Mouse (Mus musculus) limb, embryonic 11.5 days (tissue): ENCODE measurements at regions not wholly inside any gene's neighbourhood (a gene's known extent, or its start where the extent isn't known, plus 50 kb on each side); places are given as distances from the start of the nearest gene placed in this dataset.

Experiments used
- ATAC-seq: fragments of 200-750 bp; cut with Nextera tagmentation; 2 replicates; pipeline ENCODE4 v1.8.0; 2017; ENCODE audit warnings: low read depth; ENCODE audit not compliant: insufficient number of reproducible peaks, low FRiP score, low TSS enrichment
- DNase-seq: peaks from one replicate; pipeline ENCODE4 v3.0.0-alpha.2; 2015; ENCODE audit warnings: low spot score
- H3K27ac ChIP-seq: fragments of 300-500 bp; sonication (generic); replicated peaks from 2 replicates; pipeline ENCODE4 v1.5.1; 2014; ENCODE audit warnings: low read depth, mild to moderate bottlenecking, low read length
- H3K27me3 ChIP-seq: fragments of 300-500 bp; sonication (generic); 2 replicates; pipeline ENCODE4 v1.6.1; 2014; ENCODE audit warnings: mild to moderate bottlenecking, low read length, mixed read lengths; ENCODE audit not compliant: control insufficient read depth, insufficient read depth
- H3K36me3 ChIP-seq: fragments of 300-500 bp; sonication (generic); 2 replicates; pipeline ENCODE4 v1.6.1; 2014; ENCODE audit warnings: mild to moderate bottlenecking, low read length, moderate library complexity, mixed read lengths; ENCODE audit not compliant: control insufficient read depth, insufficient read depth
- H3K4me1 ChIP-seq: fragments of 300-500 bp; sonication (generic); 2 replicates; pipeline ENCODE4 v1.6.1; 2014; ENCODE audit warnings: low read length, mixed read lengths; ENCODE audit not compliant: control insufficient read depth, insufficient read depth
- H3K4me2 ChIP-seq: fragments of 300-500 bp; sonication (generic); 2 replicates; pipeline ENCODE4 v1.6.1; 2014; ENCODE audit warnings: low read depth, mild to moderate bottlenecking, moderate library complexity; ENCODE audit not compliant: severe bottlenecking
- H3K4me3 ChIP-seq: fragments of 300-500 bp; sonication (generic); 2 replicates; pipeline ENCODE4 v1.5.1; 2014; ENCODE audit warnings: low read depth, low read length
- H3K9ac ChIP-seq: fragments of 300-500 bp; sonication (generic); 2 replicates; pipeline ENCODE4 v1.6.1; 2014; ENCODE audit warnings: mild to moderate bottlenecking, low read length
- H3K9me3 ChIP-seq: fragments of 300-500 bp; sonication (generic); 2 replicates; pipeline ENCODE4 v1.6.1; 2016; ENCODE audit warnings: low read length; ENCODE audit not compliant: control insufficient read depth
- WGBS: fragments of 180-500 bp; shearing (Covaris S2); extraction: QIAGEN DNeasy Blood & Tissue Kit; methylation state at CpG from one replicate; pipeline ENCODE4 v1.1.7; 2014; 5-methylcytosine and 5-hydroxymethylcytosine counted together

DNA sequence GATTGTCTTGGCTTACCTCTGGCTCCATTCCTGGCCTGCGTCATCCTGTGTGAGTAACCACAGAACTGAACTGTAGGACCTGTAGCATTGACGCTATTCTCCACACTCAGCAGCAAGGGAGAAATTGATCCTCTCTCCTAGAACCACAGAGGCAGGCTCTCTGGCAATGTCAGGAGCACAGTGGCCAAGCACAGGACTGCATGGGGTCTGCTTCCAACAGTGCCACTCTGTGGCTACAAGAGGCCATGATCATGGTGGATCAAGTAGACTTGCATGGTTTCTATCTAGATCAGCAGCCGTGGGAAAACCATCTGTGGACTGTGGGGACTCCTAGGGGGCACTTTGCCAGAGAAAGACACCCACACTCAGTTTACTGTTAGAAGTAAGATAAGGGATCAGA lies 213.9 kb downstream of the Adra2a start:
- no peak for DNase-seq
- Histone ChIP-seq H3K27me3 (no peaks in the 10 kb centered on the region), H3K4me2 (no peak overlapping the region), H3K9me3 (no peaks in the 10 kb centered on the region), H3K27ac (no peak overlapping the region), H3K36me3 (no peaks in the 10 kb centered on the region), H3K9ac (no peak overlapping the region), H3K4me3 (no peak overlapping the region), H3K4me1 (no peaks in the 10 kb centered on the region)
- ATAC-seq, result no peak
- WGBS, result 91% methylated on average over 3 of the region's 3 CpGs

GRCm38 (mm10) chr19:54259175-54259574 lies 215.2 kb downstream of the Adra2a start:
- no peaks in the 10 kb centered on the region for H3K9me3 ChIP-seq
- DNase-seq (no peak), ATAC-seq (no peak)
- H3K27ac ChIP-seq, result no peak overlapping the region
- no peaks in the 10 kb centered on the region for H3K36me3 ChIP-seq
- H3K4me1 ChIP-seq, result no peaks in the 10 kb centered on the region
- H3K4me2 ChIP-seq, result no peak overlapping the region
- no peak overlapping the region for H3K9ac ChIP-seq
- H3K4me3 ChIP-seq, result no peak overlapping the region
- no peaks in the 10 kb centered on the region for H3K27me3 ChIP-seq
- 17% methylated on average over 7 of the region's 7 CpGs for WGBS

DNA sequence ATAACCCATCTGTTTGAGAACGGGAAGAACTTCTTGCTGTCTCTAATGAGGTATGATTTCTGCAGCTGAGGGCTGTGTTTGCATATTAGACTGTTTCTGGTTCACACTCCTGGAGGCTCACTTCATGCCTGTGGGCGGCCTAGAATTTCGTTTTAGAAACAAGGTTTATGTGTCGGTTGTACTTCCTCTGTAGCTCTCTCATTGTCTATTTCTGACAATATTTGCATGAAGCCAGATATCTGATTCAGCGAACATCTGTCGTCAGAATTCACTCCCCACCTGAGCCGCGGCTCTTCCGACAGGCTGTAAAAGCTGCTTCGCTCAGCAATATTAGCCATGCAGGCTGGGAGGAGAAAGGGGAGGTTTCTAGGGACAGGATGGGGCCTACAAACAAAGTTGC lies 233.4 kb downstream of the Adra2a start:
- Histone ChIP-seq H3K9ac (no peak overlapping the region), H3K9me3 (no peaks in the 10 kb centered on the region), H3K4me1 (no peaks in the 10 kb centered on the region), H3K4me2 (no peak overlapping the region), H3K36me3 (no peaks in the 10 kb centered on the region), H3K4me3 (no peak overlapping the region), H3K27ac (no peak overlapping the region), H3K27me3 (no peaks in the 10 kb centered on the region)
- DNase-seq, result no peak
- WGBS, result 91% methylated on average over 10 of the region's 10 CpGs
- ATAC-seq, result no peak

DNA sequence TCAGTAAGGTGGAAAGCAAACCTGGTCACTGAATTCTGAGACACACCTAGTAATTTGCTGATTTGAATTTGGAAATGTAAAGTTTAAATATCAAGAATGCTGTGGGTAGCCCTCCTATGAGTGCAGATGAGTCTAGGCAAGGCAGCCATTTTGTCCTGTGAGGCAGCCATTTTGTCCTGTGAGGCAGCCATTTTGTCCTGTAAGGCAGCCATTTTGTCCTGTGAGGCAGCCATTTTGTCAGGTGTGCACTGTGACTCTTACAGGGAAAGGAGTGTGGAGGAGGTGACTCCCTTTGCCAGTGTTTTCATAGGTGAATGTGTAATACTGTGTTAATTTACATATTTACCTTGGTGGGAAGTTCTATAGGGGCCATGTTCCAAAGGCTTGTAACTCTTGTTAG lies 241.5 kb downstream of the Adra2a start:
- H3K4me2 ChIP-seq, result no peak overlapping the region
- no peak for ATAC-seq

DNA sequence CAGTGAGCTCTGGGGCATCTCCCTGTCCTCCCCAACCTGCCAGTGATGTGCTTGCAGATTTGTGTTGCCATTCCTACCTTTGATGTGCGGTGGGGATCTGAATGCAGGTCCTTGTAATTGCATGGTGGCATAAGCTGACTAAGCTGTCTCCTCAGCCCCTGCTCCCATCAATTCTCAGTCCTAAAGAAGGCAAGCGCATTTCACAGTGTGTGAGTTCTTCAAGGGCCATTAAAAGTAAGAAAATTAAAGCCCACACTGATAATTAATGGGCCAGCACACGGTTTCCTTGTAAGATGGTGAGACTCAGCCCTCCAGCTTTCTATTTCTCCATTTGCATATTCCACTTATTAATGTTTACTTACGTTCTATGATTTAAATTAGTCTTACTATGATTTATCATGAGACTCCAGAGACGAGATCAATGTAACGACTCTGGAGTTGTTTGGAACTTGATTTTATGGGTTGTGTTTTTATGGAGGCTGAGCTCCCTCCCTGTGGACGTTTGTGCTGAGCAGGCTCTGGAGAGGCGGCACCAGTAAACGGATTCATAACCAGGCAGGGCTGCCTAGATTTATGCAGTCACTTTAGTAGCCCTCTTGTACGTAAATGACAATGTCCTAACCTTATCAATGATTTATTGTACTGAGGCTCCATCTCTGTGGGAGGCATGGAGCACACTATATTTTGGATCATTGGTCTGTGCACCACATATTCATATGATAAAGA lies 253.9 kb downstream of the Adra2a start:
- Histone ChIP-seq H3K9ac (no peak overlapping the region), H3K27ac (no peak overlapping the region), H3K4me2 (no peak overlapping the region), H3K27me3 (no peaks in the 10 kb centered on the region), H3K4me1 (no peaks in the 10 kb centered on the region), H3K9me3 (no peaks in the 10 kb centered on the region), H3K36me3 (no peaks in the 10 kb centered on the region), H3K4me3 (no peak overlapping the region)
- WGBS, result 50% methylated on average over 10 of the region's 10 CpGs
- ATAC-seq (no peak), DNase-seq (no peak)

More for the DNA sequence above, 241.5 kb downstream of the Adra2a start:
- Histone ChIP-seq H3K27me3 (no peaks in the 10 kb centered on the region), H3K9ac (no peak overlapping the region), H3K4me1 (no peaks in the 10 kb centered on the region), H3K9me3 (no peaks in the 10 kb centered on the region), H3K27ac (no peak overlapping the region), H3K36me3 (no peaks in the 10 kb centered on the region), H3K4me3 (no peak overlapping the region)
- DNase-seq, result no peak

- ATAC-seq, result no peak
- Histone ChIP-seq H3K9me3 (no peaks in the 10 kb centered on the region), H3K9ac (no peak overlapping the region), H3K27me3 (no peaks in the 10 kb centered on the region), H3K36me3 (no peaks in the 10 kb centered on the region), H3K4me2 (no peak overlapping the region), H3K4me1 (no peaks in the 10 kb centered on the region), H3K27ac (no peak overlapping the region), H3K4me3 (no peak overlapping the region)
- no peak for DNase-seq
- WGBS, result 43% methylated on average over 6 of the region's 6 CpGs
Observed at GRCm38 (mm10) chr19:54311289-54311688, 267.3 kb downstream of the Adra2a start.

GRCm38 (mm10) chr19:54311723-54312122 lies 267.8 kb downstream of the Adra2a start:
- DNase-seq (no peak), ATAC-seq (no peak)
- WGBS, result 68% methylated on average over 1 of the region's 1 CpGs
- Histone ChIP-seq H3K27ac (no peak overlapping the region), H3K4me1 (no peaks in the 10 kb centered on the region), H3K4me3 (no peak overlapping the region), H3K9ac (no peak overlapping the region), H3K27me3 (no peaks in the 10 kb centered on the region), H3K36me3 (no peaks in the 10 kb centered on the region), H3K9me3 (no peaks in the 10 kb centered on the region), H3K4me2 (no peak overlapping the region)

GRCm38 (mm10) chr19:54323276-54323675 lies 279.3 kb downstream of the Adra2a start:
- Histone ChIP-seq H3K9ac (no peak overlapping the region), H3K4me1 (no peaks in the 10 kb centered on the region), H3K27me3 (no peaks in the 10 kb centered on the region), H3K4me2 (no peak overlapping the region), H3K9me3 (no peaks in the 10 kb centered on the region), H3K27ac (no peak overlapping the region), H3K4me3 (no peak overlapping the region), H3K36me3 (no peaks in the 10 kb centered on the region)
- DNase-seq (no peak), ATAC-seq (no peak)
- WGBS, result 61% methylated on average over 5 of the region's 5 CpGs

DNA sequence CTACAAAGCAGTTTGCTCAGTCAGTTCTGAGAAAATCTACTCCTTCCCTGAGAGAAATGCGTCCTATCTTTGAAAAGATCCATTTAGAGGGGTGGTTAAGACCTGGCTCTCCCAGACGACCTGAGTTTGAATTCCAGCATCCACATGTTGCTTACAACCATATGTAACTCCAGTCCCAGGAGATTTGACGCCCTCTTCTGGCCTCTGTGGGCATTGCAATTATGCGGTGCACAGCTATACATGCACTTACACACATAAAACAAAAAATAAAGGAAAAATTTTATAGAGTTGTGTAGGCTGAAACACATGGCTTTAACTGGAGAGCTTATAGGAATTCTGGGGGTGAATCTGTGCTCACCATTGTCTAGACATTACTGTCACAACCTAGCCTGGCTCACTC lies 281.0 kb downstream of the Adra2a start:
- H3K9ac ChIP-seq, result no peak overlapping the region
- no peaks in the 10 kb centered on the region for H3K36me3 ChIP-seq
- H3K4me1 ChIP-seq, result no peaks in the 10 kb centered on the region
- H3K9me3 ChIP-seq, result no peaks in the 10 kb centered on the region
- 62% methylated on average over 4 of the region's 4 CpGs for WGBS
- H3K4me3 ChIP-seq, result no peak overlapping the region
- no peaks in the 10 kb centered on the region for H3K27me3 ChIP-seq
- DNase-seq (no peak), ATAC-seq (no peak)
- H3K27ac ChIP-seq, result no peak overlapping the region
- H3K4me2 ChIP-seq, result no peak overlapping the region
